Mouse (Mus musculus) C2C12 (cell line): Measurements from ENCODE around the gene Hibadh.

ENCODE experiments used
- CTCF ChIP-seq: IDR thresholded peaks from one replicate; pipeline ENCODE4 v1.5.1; 2011; ENCODE audit not compliant: control insufficient read depth, insufficient read depth, insufficient read length
- MAX ChIP-seq: IDR thresholded peaks from one replicate; pipeline ENCODE4 v1.6.1; 2011; ENCODE audit warnings: mild to moderate bottlenecking, control low read depth

DNA sequence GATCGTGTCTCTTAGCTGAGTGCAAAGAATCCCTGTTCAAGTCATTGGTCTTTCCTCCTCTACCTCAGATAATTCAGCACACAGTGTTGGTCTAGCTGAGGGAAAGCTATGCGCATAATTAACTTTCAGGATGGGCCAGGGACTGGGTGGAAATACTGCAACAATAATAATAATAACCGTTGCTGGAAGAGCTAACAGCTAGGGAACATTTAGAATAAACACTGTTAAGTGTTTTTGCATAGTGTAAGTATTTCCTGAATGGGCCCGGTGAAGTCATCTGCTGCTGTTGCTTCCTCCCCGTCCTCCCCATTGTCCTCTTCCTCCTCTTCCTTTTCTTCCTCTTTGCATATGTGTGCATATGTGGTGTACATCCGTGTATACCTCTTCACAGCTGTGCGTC, 132.2 kb downstream of the Hibadh start:
- no peak for TF ChIP-seq CTCF
- no peak for TF ChIP-seq MAX
